Mouse (Mus musculus) layer of hippocampus, postnatal 36 days (tissue): ENCODE measurements around the gene Ripply2. TPM values are rescaled to one million over a fixed set of nuclear protein-coding genes. Genes with fewer than 3 reads are reported as not detected.
A peak's percentile ranks its signal among the peaks of the same experiment; 100 is the strongest.

ENCODE experiments used
- DNase-seq, 2 experiments: peaks; one replicate each; pipeline ENCODE4 v3.0.0; 2022
- total RNA-seq, 2 experiments: library from RNA; stranded (reverse); gene quantifications; 2 replicates each; pipeline ENCODE4 v1.2.3; 2021

Gene Ripply2
- total RNA-seq, 2 experiments from 2014 or later = 10.0 to 13.6 TPM

GRCm38 (mm10) chr9:87025764-87026163 lies 10.4 kb downstream of the Ripply2 start:
- DNase-seq = no peak

- DNase-seq = peak in 1 of 2 experiments; percentile 47
These were observed 12.2 kb downstream of the Ripply2 start for GRCm38 (mm10) chr9:87027423-87028084.

GRCm38 (mm10) chr9:87032196-87032595 lies 16.9 kb downstream of the Ripply2 start:
- no peak for DNase-seq

GRCm38 (mm10) chr9:87034831-87035580 lies 19.7 kb downstream of the Ripply2 start:
- DNase-seq = no peak

GRCm38 (mm10) chr9:87049425-87049824 lies 34.1 kb downstream of the Ripply2 start:
- no peak for DNase-seq

GRCm38 (mm10) chr9:87055547-87056235 lies 40.4 kb downstream of the Ripply2 start:
- no peak for DNase-seq

GRCm38 (mm10) chr9:87062337-87062736 lies 47.0 kb downstream of the Ripply2 start:
- DNase-seq = no peak

- no peak for DNase-seq
These were observed 52.8 kb downstream of the Ripply2 start for GRCm38 (mm10) chr9:87068160-87068559.

Other genes starting within 250 kb of the Ripply2 start
- 100 to 1,000 TPM; 390 to 392 TPM for gene Snap91, start 134.9 kb upstream of the Ripply2 start, total RNA-seq
- gene Cyb5r4, start 6.5 kb downstream of the Ripply2 start, total RNA-seq = 10 to 100 TPM; 39.2 to 45.6 TPM
- 1 to 10 TPM; 2.5 to 4.2 TPM for gene Mrap2, start 128.8 kb downstream of the Ripply2 start, total RNA-seq
- 10 to 100 TPM; 11.8 to 12.1 TPM for gene Cep162, start 240.0 kb downstream of the Ripply2 start, total RNA-seq